Mouse (Mus musculus): ENCODE results near the gene Klhl2.

Gene Klhl2

GRCm38 (mm10) chr8:64849897-64850541 lies at the start of gene Klhl2:
TSS of gene Klhl2 (minus strand) at chr8:64850017.
- in situ Hi-C loops (cut with MboI; ENCODE audit: low sequenced_read_pairs), result no loop called here

- in situ Hi-C loops (cut with MboI; ENCODE audit: low sequenced_read_pairs), result no loop called here
These were observed 48.9 kb upstream of the Klhl2 start for GRCm38 (mm10) chr8:64898710-64899109.

GRCm38 (mm10) chr8:64896731-64897130 lies 46.9 kb upstream of the Klhl2 start:
- in situ Hi-C loops (cut with MboI; ENCODE audit: low sequenced_read_pairs), result no loop called here

GRCm38 (mm10) chr8:64880619-64881200 lies 30.9 kb upstream of the Klhl2 start:
- in situ Hi-C loops (cut with MboI; ENCODE audit: low sequenced_read_pairs), result no loop called here

GRCm38 (mm10) chr8:64877630-64878312 lies 28.0 kb upstream of the Klhl2 start:
- in situ Hi-C loops (cut with MboI; ENCODE audit: low sequenced_read_pairs), result no loop called here

GRCm38 (mm10) chr8:64871469-64872165 lies 21.8 kb upstream of the Klhl2 start:
- in situ Hi-C loops (cut with MboI; ENCODE audit: low sequenced_read_pairs), result no loop called here

GRCm38 (mm10) chr8:64870218-64870617 lies 20.4 kb upstream of the Klhl2 start:
- in situ Hi-C loops (cut with MboI; ENCODE audit: low sequenced_read_pairs), result no loop called here

GRCm38 (mm10) chr8:64849091-64849896 lies 523 bp downstream of the Klhl2 start:
- in situ Hi-C loops (cut with MboI; ENCODE audit: low sequenced_read_pairs), result no loop called here

- in situ Hi-C loops (cut with MboI; ENCODE audit: low sequenced_read_pairs), result no loop called here
These were observed 1.5 kb downstream of the Klhl2 start for GRCm38 (mm10) chr8:64848245-64848785.

GRCm38 (mm10) chr8:64847650-64848049 lies 2.2 kb downstream of the Klhl2 start:
- in situ Hi-C loops (cut with MboI; ENCODE audit: low sequenced_read_pairs), result no loop called here

- in situ Hi-C loops (cut with MboI; ENCODE audit: low sequenced_read_pairs), result no loop called here
These were observed 2.6 kb downstream of the Klhl2 start for GRCm38 (mm10) chr8:64847241-64847640.

- in situ Hi-C loops (cut with MboI; ENCODE audit: low sequenced_read_pairs), result no loop called here
These were observed 4.5 kb downstream of the Klhl2 start for GRCm38 (mm10) chr8:64845314-64845713.

GRCm38 (mm10) chr8:64844043-64844481 lies 5.8 kb downstream of the Klhl2 start:
- in situ Hi-C loops (cut with MboI; ENCODE audit: low sequenced_read_pairs), result no loop called here

- in situ Hi-C loops (cut with MboI; ENCODE audit: low sequenced_read_pairs), result no loop called here
These were observed 6.6 kb downstream of the Klhl2 start for GRCm38 (mm10) chr8:64843168-64843567.

- in situ Hi-C loops (cut with MboI; ENCODE audit: low sequenced_read_pairs), result no loop called here
These were observed 7.9 kb downstream of the Klhl2 start for GRCm38 (mm10) chr8:64841747-64842406.

- in situ Hi-C loops (cut with MboI; ENCODE audit: low sequenced_read_pairs), result no loop called here
These were observed 10.2 kb downstream of the Klhl2 start for GRCm38 (mm10) chr8:64839628-64840027.

GRCm38 (mm10) chr8:64835475-64836122 lies 14.2 kb downstream of the Klhl2 start:
- in situ Hi-C loops (cut with MboI; ENCODE audit: low sequenced_read_pairs), result no loop called here

- in situ Hi-C loops (cut with MboI; ENCODE audit: low sequenced_read_pairs), result no loop called here
These were observed 15.5 kb downstream of the Klhl2 start for GRCm38 (mm10) chr8:64834071-64834877.
